ENCODE assay signal across 19 mouse cellular contexts in genomic region chr8:120412357-120412756, GRCm38 (mm10).
A peak's percentile ranks its signal among the peaks of the same experiment; 100 is the strongest.
DNase-seq lines count a peak whose midpoint lies in the region; ATAC-seq and TF ChIP-seq lines count a peak whose summit lies in the region.
"Had no signal": no experiment of that assay in that cellular context is flagged by ENCODE, and none has a peak within 500 bp of the region (broad histone marks: within the 10 kb centered on the region; RNA-seq: fewer than 3 reads in every experiment).

No protein-coding gene starts in this region.

- H3K9ac ChIP-seq in forebrain, embryonic 12.5 days = no peak overlapping the region
- H3K9ac ChIP-seq in forebrain, embryonic 14.5 days (ENCODE audit: low read length) = no peak overlapping the region
- H3K9ac ChIP-seq in midbrain, postnatal 0 days (replicated peaks; ENCODE audit: low read length, poor library complexity, severe bottlenecking) = no peak overlapping the region; the same call in 1 of the 2 replicates
- peak overlapping the region; percentile 53; the same call in 1 of the 2 replicates for H3K9ac ChIP-seq in hindbrain, embryonic 13.5 days
- no peak overlapping the region for H3K9ac ChIP-seq in neural tube, embryonic 14.5 days (replicated peaks; ENCODE audit: low read depth, low read length)
- H3K9ac ChIP-seq: embryonic facial prominence, embryonic 12.5 days; limb, embryonic 15.5 days had no signal

- no peak for TF ChIP-seq CTCF in midbrain, postnatal 0 days (IDR thresholded peaks at IDR 0.05)

- peaks cover 98% of the 10 kb centered on the region for H3K4me1 ChIP-seq in forebrain, embryonic 12.5 days
- peaks cover 88% of the 10 kb centered on the region for H3K4me1 ChIP-seq in forebrain, embryonic 14.5 days (ENCODE audit: control insufficient read depth, insufficient read depth, low read length)
- H3K4me1 ChIP-seq in midbrain, embryonic 10.5 days = peaks cover 100% of the 10 kb centered on the region
- peaks cover 34% of the 10 kb centered on the region for H3K4me1 ChIP-seq in midbrain, postnatal 0 days (ENCODE audit: insufficient read depth, low read length)
- peaks cover 100% of the 10 kb centered on the region for H3K4me1 ChIP-seq in hindbrain, embryonic 13.5 days (replicated peaks)
- H3K4me1 ChIP-seq in neural tube, embryonic 14.5 days (ENCODE audit: control insufficient read depth, insufficient read depth, low read length) = peaks cover 75% of the 10 kb centered on the region

- H3K4me3 ChIP-seq in forebrain, embryonic 12.5 days (replicated peaks) = no peak overlapping the region
- no peak overlapping the region for H3K4me3 ChIP-seq in forebrain, embryonic 14.5 days (ENCODE audit: low read depth, low read length)
- H3K4me3 ChIP-seq in midbrain, embryonic 10.5 days = no peak overlapping the region
- H3K4me3 ChIP-seq in midbrain, postnatal 0 days (ENCODE audit: low read depth, low read length) = no peak overlapping the region
- no peak overlapping the region for H3K4me3 ChIP-seq in hindbrain, embryonic 13.5 days
- no peak overlapping the region for H3K4me3 ChIP-seq in neural tube, embryonic 14.5 days (ENCODE audit: low read depth, low read length)
- H3K4me3 ChIP-seq: embryonic facial prominence, embryonic 12.5 days; erythroblast, embryonic 14.5 days; limb, embryonic 15.5 days had no signal

- H3K4me2 ChIP-seq in forebrain, embryonic 12.5 days = 0 out of 2 replicates have a peak overlapping the region, but pooled peaks have one; percentile 1
- H3K4me2 ChIP-seq in forebrain, embryonic 14.5 days (ENCODE audit: low read length) = no peak overlapping the region
- no peak overlapping the region for H3K4me2 ChIP-seq in midbrain, postnatal 0 days (ENCODE audit: low read depth, low read length, poor library complexity, severe bottlenecking)
- H3K4me2 ChIP-seq in hindbrain, embryonic 13.5 days = no peak overlapping the region
- no peak overlapping the region for H3K4me2 ChIP-seq in neural tube, embryonic 14.5 days (ENCODE audit: low read depth, low read length)
- H3K4me2 ChIP-seq: embryonic facial prominence, embryonic 12.5 days; limb, embryonic 15.5 days had no signal

- no peak for DNase-seq in forebrain, embryonic 14.5 days (ENCODE audit: low spot score)
- DNase-seq in midbrain, embryonic 10.5 days (ENCODE audit: low spot score) = no peak
- no peak for DNase-seq in midbrain, postnatal 0 days (ENCODE audit: low spot score)
- DNase-seq in B cell, adult 2 months = no peak
- DNase-seq: adrenal gland, postnatal 10 days; gastrocnemius, postnatal 36 days; heart, postnatal 14 days; kidney, adult 2 months; kidney, postnatal 10 days; right cerebral cortex, postnatal 4 days had no signal

- ATAC-seq in forebrain, embryonic 12.5 days (ENCODE audit: low FRiP score) = no peak
- ATAC-seq in forebrain, embryonic 14.5 days = no peak
- no peak for ATAC-seq in midbrain, postnatal 0 days (ENCODE audit: low FRiP score)
- no peak for ATAC-seq in hindbrain, embryonic 13.5 days (ENCODE audit: low FRiP score)
- ATAC-seq in neural tube, embryonic 14.5 days (ENCODE audit: low read depth) = no peak
- ATAC-seq: activated CD4-positive, CD25-positive, alpha-beta regulatory T cell, adult 4 months; lung, postnatal 0 days had no signal

- peaks cover 33% of the 10 kb centered on the region; the same call in 1 of the 2 replicates for H3K27me3 ChIP-seq in forebrain, embryonic 12.5 days
- no peaks in the 10 kb centered on the region for H3K27me3 ChIP-seq in forebrain, embryonic 14.5 days (replicated peaks; ENCODE audit: control insufficient read depth, insufficient read depth, low read length)
- peaks cover 73% of the 10 kb centered on the region for H3K27me3 ChIP-seq in midbrain, embryonic 10.5 days (ENCODE audit: low read depth, poor library complexity, severe bottlenecking)
- no peaks in the 10 kb centered on the region for H3K27me3 ChIP-seq in midbrain, postnatal 0 days (ENCODE audit: insufficient read depth, low read length)
- H3K27me3 ChIP-seq in hindbrain, embryonic 13.5 days = peaks cover 14% of the 10 kb centered on the region; the same call in 1 of the 2 replicates
- H3K27me3 ChIP-seq in neural tube, embryonic 14.5 days (ENCODE audit: control insufficient read depth, insufficient read depth, low read length) = no peaks in the 10 kb centered on the region
- H3K27me3 ChIP-seq: embryonic facial prominence, embryonic 12.5 days; limb, embryonic 15.5 days had no signal

- H3K27ac ChIP-seq in forebrain, embryonic 12.5 days = peak overlapping the region; percentile 75
- no peak overlapping the region for H3K27ac ChIP-seq in forebrain, embryonic 14.5 days (ENCODE audit: low read depth, low read length)
- H3K27ac ChIP-seq in midbrain, embryonic 10.5 days (replicated peaks) = peak overlapping the region; percentile 6; the same call in 1 of the 2 replicates
- no peak overlapping the region for H3K27ac ChIP-seq in midbrain, postnatal 0 days (ENCODE audit: low read depth, low read length)
- H3K27ac ChIP-seq in hindbrain, embryonic 13.5 days = peak overlapping the region; percentile 88
- H3K27ac ChIP-seq in neural tube, embryonic 14.5 days (ENCODE audit: low read depth, low read length) = peak overlapping the region; percentile 70; the same call in 1 of the 2 replicates
- H3K27ac ChIP-seq: embryonic facial prominence, embryonic 12.5 days; limb, embryonic 15.5 days had no signal

- no peaks in the 10 kb centered on the region for H3K9me3 ChIP-seq in forebrain, embryonic 12.5 days
- H3K9me3 ChIP-seq in forebrain, embryonic 14.5 days (replicated peaks; ENCODE audit: control insufficient read depth, low read length) = no peaks in the 10 kb centered on the region
- H3K9me3 ChIP-seq in midbrain, embryonic 10.5 days (replicated peaks) = no peaks in the 10 kb centered on the region
- no peaks in the 10 kb centered on the region for H3K9me3 ChIP-seq in midbrain, postnatal 0 days (ENCODE audit: low read length)
- no peaks in the 10 kb centered on the region for H3K9me3 ChIP-seq in hindbrain, embryonic 13.5 days
- H3K9me3 ChIP-seq in neural tube, embryonic 14.5 days (ENCODE audit: control insufficient read depth, low read length) = no peaks in the 10 kb centered on the region
- H3K9me3 ChIP-seq: embryonic facial prominence, embryonic 12.5 days; G1E; limb, embryonic 15.5 days had no signal

- H3K36me3 ChIP-seq in forebrain, embryonic 12.5 days (replicated peaks) = no peaks in the 10 kb centered on the region
- no peaks in the 10 kb centered on the region for H3K36me3 ChIP-seq in forebrain, embryonic 14.5 days (ENCODE audit: control insufficient read depth, insufficient read depth, low read length)
- H3K36me3 ChIP-seq in midbrain, embryonic 10.5 days = no peaks in the 10 kb centered on the region
- no peaks in the 10 kb centered on the region for H3K36me3 ChIP-seq in midbrain, postnatal 0 days (ENCODE audit: insufficient read depth, low read length)
- H3K36me3 ChIP-seq in hindbrain, embryonic 13.5 days = no peaks in the 10 kb centered on the region
- no peaks in the 10 kb centered on the region for H3K36me3 ChIP-seq in neural tube, embryonic 14.5 days (ENCODE audit: control insufficient read depth, insufficient read depth, low read length)
- H3K36me3 ChIP-seq: embryonic facial prominence, embryonic 12.5 days; G1E; limb, embryonic 15.5 days had no signal

- WGBS in forebrain, embryonic 12.5 days = 81% methylated on average over 4 of the region's 4 CpGs
- WGBS in forebrain, embryonic 14.5 days = 80% methylated on average over 4 of the region's 4 CpGs
- 89% methylated on average over 4 of the region's 4 CpGs for WGBS in midbrain, embryonic 10.5 days
- WGBS in midbrain, postnatal 0 days = 88% methylated on average over 4 of the region's 4 CpGs
- 87% methylated on average over 4 of the region's 4 CpGs for WGBS in hindbrain, embryonic 13.5 days
- 79% methylated on average over 4 of the region's 4 CpGs for WGBS in neural tube, embryonic 14.5 days

Comparison
In these comparisons a context has a peak if more than half of its experiments do, and no peak if none do; other contexts are left out.
1. H3K27ac ChIP-seq: peak in forebrain, embryonic 12.5 days (single experiment), midbrain, embryonic 10.5 days (single experiment), hindbrain, embryonic 13.5 days (single experiment) and neural tube, embryonic 14.5 days (single experiment); none in forebrain, embryonic 14.5 days (single experiment) and midbrain, postnatal 0 days (single experiment).